Mouse (Mus musculus) effector memory CD4-positive, alpha-beta T cell, adult 5 months (primary cell): Measurements from ENCODE around the gene Lpcat4. TPM values are rescaled to one million over a fixed set of nuclear protein-coding genes. Genes with fewer than 3 reads are reported as not detected.

ENCODE experiments used
- polyA plus RNA-seq: library from polyadenylated mRNA; unstranded; fragments of 100-300 nt; shearing (Covaris generic); gene quantifications from one replicate; pipeline ENCODE4 v1.2.1, GENCODE M21; 2017

Gene Lpcat4
- polyA plus RNA-seq: 96.7 TPM

DNA sequence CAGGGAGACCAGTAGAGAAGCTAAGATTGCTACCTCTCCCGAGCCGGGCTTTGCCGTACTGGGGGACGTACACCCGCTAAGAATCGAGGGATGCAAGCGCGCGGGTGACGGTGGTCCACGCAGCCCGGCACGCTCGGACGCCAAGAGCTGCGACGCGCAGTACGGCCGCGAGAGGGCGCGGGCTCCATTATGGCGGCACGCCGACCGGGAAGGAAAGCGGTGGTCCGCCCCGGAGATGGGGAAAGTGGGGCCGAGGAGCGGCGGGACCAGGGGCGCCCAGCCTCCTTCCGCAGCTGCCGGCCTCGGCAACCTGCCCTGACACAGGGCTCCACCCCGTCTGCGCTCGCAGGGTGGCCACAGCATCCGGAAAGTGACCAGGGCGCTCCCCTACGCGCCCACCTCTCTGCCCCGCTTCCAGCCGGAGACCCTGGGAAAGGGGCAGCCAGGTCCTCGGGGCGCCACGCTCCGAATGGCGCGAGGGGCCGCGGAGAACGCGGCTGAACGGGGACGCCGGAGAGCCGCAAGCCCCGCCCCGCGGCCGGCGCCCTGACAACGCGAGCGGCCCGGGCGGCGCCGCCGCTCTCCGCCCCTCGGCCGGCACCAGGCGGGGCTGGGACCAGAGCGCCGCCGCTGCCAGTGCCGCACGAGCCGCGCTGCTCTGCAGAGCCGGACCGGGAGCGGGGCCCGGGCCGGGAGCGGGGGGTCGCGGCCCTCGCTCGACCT, at the start of gene Lpcat4:
TSS of gene Lpcat4 (plus strand) at position 257 of the 723 bp plus-strand sequence.

DNA sequence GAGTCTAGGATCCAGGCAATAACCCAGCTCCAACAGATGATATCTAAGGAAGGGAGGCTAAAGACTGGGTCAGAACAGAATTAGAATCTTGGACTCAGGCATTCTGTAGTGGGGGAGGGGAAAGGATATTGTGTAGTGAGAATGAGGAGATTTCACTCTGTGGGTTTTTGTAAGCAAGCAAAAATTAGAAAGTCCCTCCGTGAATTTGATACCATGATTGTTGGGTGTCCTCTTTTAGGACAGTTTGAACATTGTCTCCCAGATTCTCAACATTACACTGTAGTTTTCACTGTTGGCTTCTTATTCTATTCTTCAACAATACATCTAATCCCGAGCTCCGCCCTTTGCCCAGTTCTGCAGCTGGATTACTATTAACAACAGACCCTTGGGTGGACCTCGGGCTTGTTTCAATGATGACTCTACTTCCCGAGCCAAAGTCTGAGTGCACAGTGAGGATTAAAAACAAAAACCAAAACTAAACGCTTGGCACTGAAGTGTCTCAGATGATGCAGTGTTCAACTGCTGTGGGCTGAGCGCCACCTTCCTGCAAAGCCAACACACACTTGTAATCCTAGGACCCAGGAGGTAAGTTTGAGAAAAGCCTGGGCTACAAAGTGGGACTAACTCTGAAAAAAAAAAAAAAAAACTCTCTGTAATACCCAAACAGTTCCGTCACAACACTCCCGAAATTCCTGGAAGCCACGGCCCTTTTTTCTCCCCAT, 20.1 kb downstream of the Lpcat4 start, which contains the start of gene Nutm1:
TSS of gene Nutm1 (minus strand) at position 51 of the 722 bp plus-strand sequence.

DNA sequence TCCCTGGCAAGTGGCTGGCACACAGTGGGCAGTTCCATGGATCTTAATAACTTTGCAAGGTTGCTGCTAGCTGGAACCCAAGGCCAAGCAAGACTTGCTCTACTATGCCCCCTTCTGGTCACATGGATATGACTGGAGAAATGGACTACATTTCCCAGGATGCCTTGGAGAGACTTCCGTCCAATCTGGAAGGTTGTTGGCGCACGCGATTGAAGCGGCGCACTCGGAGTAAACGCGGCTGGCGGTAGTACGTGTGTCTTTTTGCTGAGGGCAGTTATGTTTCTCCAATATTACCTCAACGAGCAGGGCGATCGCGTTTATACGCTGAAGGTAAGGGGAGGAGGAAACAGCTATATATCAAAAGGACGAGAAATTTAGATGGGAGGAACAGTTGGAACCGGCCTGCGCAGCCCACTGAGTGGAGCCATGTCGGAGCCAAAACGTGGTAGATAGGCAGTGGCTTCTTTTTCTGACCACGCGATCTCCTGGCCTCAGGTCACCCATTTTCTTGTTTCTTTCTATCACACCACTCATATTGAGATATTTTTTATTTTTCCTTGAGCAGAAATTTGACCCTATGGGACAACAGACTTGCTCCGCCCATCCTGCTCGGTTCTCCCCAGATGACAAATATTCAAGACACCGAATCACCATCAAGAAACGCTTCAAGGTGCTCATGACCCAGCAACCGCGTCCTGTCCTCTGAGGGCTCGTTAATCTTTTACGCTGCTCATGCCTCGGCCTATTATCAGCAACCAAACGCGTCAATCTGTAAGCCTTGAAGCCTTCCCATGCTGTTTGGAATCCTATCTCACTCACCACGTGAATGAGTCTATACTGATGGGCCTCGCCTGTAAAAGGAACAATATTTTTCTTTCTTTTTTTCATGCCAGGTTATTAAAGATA, 22.7 kb downstream of the Lpcat4 start, which contains the start of gene Nop10:
TSS of gene Nop10 (plus strand) at position 179 of the 906 bp plus-strand sequence.

DNA sequence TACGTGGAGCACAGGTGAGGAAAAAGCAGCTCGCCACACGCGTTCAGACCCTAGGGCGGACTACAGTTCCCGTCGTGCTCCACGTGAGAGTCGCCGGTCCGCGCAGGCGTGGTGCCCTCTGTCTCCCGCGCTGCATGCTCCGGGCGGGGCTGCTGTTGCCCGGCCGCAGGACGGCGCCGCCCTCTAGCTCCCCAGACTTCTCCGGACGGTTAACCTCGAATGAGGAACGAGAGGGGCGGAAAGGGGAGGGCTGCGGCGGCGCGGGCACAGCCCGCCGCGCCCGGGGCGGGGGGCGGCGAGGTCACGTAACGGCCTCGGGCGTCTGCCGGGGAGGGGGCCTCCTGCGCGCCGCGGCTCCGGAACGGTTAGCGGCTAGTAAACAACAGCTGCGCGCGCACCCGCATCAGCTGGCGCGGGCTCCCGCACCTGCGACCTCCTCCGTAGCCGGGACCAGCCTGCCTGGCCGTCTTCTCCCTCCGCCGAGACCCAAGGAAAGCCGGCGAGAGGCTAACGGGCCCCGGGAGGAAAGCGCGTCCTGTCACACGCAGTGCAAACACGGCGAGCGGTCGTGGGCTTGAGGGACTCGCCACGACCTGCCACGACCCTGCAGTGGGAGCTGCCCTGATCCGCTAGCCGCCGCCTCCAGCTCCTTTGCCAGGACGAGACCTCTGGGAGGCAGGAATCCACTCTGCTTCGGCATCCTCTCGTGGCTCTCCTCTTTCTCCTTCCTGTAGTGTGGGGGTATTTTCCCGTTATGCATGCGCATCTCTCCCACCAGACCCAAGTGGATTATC, 26.4 kb downstream of the Lpcat4 start, which contains the start of gene Slc12a6:
TSS of gene Slc12a6 (plus strand) at position 378 of the 794 bp plus-strand sequence.

DNA sequence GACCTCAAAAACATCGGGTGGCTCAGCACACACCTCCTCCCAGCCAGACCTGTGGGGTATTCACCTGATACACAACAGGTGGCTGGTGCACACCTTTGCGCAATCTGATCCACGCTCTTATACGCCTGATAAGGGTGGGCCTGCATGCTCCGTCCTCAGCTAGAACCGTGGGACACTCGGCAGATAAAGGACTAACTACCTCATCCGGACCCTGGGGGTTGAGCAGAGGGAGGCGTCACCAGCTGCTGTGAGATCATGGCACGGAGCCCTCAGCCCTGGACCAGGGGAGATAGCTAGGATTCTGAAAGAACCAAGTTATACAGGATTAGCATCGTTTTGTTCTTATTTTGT, 26.9 kb downstream of the Lpcat4 start, which contains the start of gene Gm21985:
TSS of gene Gm21985 (plus strand) at position 73 of the 351 bp plus-strand sequence.

Other genes starting within 250 kb of the Lpcat4 start
- not detected for gene Olfr1309, start 249.2 kb upstream of the Lpcat4 start, polyA plus RNA-seq
- gene Olfr1310, start 226.8 kb upstream of the Lpcat4 start, polyA plus RNA-seq: not detected
- not detected for gene Olfr1311, start 215.1 kb upstream of the Lpcat4 start, polyA plus RNA-seq
- 0.17 TPM for gene Olfr1312, start 189.2 kb upstream of the Lpcat4 start, polyA plus RNA-seq
- not detected for gene Olfr1313, start 161.6 kb upstream of the Lpcat4 start, polyA plus RNA-seq
- gene Olfr1314, start 142.7 kb upstream of the Lpcat4 start, polyA plus RNA-seq: not detected
- gene Olfr1315-ps1, start 124.0 kb upstream of the Lpcat4 start, polyA plus RNA-seq: not detected
- not detected for gene Olfr1316, start 104.5 kb upstream of the Lpcat4 start, polyA plus RNA-seq
- gene Olfr1317, start 99.1 kb upstream of the Lpcat4 start, polyA plus RNA-seq: not detected
- not detected for gene Olfr1318, start 85.3 kb upstream of the Lpcat4 start, polyA plus RNA-seq
- not detected for gene Nutm1, start 19.8 kb downstream of the Lpcat4 start, polyA plus RNA-seq
- 131 TPM for gene Nop10, start 22.5 kb downstream of the Lpcat4 start, polyA plus RNA-seq
- gene Slc12a6, start 26.4 kb downstream of the Lpcat4 start, polyA plus RNA-seq: 39.5 TPM
- not detected for gene Gm21985, start 26.8 kb downstream of the Lpcat4 start, polyA plus RNA-seq
- gene Emc4, start 128.6 kb downstream of the Lpcat4 start, polyA plus RNA-seq: 66.4 TPM
- gene Katnbl1, start 139.7 kb downstream of the Lpcat4 start, polyA plus RNA-seq: 16.8 TPM
- 15.7 TPM for gene Emc7, start 215.5 kb downstream of the Lpcat4 start, polyA plus RNA-seq
- not detected for gene Chrm5, start 241.3 kb downstream of the Lpcat4 start, polyA plus RNA-seq